Mouse (Mus musculus) ES-E14 (cell line): Measurements from ENCODE around the gene Rbfox1. TPM values are rescaled to one million over a fixed set of nuclear protein-coding genes. Genes with fewer than 3 reads are reported as not detected.

ENCODE experiments used
- DNase-seq: peaks from one replicate; pipeline ENCODE4 v3.0.0-alpha.2; 2013; ENCODE audit warnings: low read depth, low spot score
- H3K27ac ChIP-seq: 2 replicates; pipeline ENCODE4 v1.5.1; 2012; ENCODE audit warnings: low read depth, mild to moderate bottlenecking, low read length, moderate library complexity, mixed read lengths; ENCODE audit not compliant: poor library complexity, insufficient read depth, severe bottlenecking
- H3K36me3 ChIP-seq: 2 replicates; pipeline ENCODE4 v1.6.1; 2012; ENCODE audit warnings: mild to moderate bottlenecking, low read length, moderate library complexity, mixed read lengths; ENCODE audit not compliant: control insufficient read depth, poor library complexity, insufficient read depth, severe bottlenecking
- H3K4me1 ChIP-seq, 2 experiments: fragments of 150-350 bp in 1 of 2; sonication (generic) in 1 of 2; 2 replicates each; pipeline ENCODE4 v1.6.1; 2012; ENCODE audit warnings: low read length in 2 of 2, mild to moderate bottlenecking in 1 of 2, mixed read lengths in 1 of 2; ENCODE audit not compliant: control insufficient read depth in 2 of 2, insufficient read depth in 2 of 2, poor library complexity in 1 of 2
- H3K4me3 ChIP-seq, 2 experiments: fragments of 150-350 bp in 1 of 2; sonication (generic) in 1 of 2; 2 replicates each; pipeline ENCODE4 v1.5.1; 2012; ENCODE audit warnings: low read length in 2 of 2, low read depth in 1 of 2, mild to moderate bottlenecking in 1 of 2, mixed read lengths in 1 of 2; ENCODE audit not compliant: insufficient read depth in 1 of 2, poor library complexity in 1 of 2, severe bottlenecking in 1 of 2
- H3K9ac ChIP-seq: 2 replicates; pipeline ENCODE4 v1.6.1; 2012; ENCODE audit warnings: low read depth, mild to moderate bottlenecking, low read length, mixed read lengths; ENCODE audit not compliant: poor library complexity, insufficient read depth, severe bottlenecking
- H3K9me3 ChIP-seq: fragments of 150-350 bp; sonication (generic); 2 replicates; pipeline ENCODE4 v1.6.1; 2012; ENCODE audit warnings: low read depth, mild to moderate bottlenecking, low read length; ENCODE audit not compliant: control insufficient read depth, insufficient read depth
- CHD2 ChIP-seq: IDR thresholded peaks from 2 replicates; pipeline ENCODE4 v1.6.1; 2014; ENCODE audit warnings: mild to moderate bottlenecking, low read depth, low read length, inconsistent platforms
- HCFC1 ChIP-seq: IDR thresholded peaks from 2 replicates; pipeline ENCODE4 v1.6.1; 2012; ENCODE audit warnings: low read length, inconsistent platforms, borderline replicate concordance; ENCODE audit not compliant: insufficient read depth
- MAFK ChIP-seq: IDR thresholded peaks from 2 replicates; pipeline ENCODE4 v1.6.1; 2014; ENCODE audit warnings: mild to moderate bottlenecking, low read depth, low read length, inconsistent platforms; ENCODE audit not compliant: insufficient read depth
- ZC3H11A ChIP-seq: IDR thresholded peaks from 2 replicates; pipeline ENCODE4 v1.6.1; 2012; ENCODE audit warnings: low read depth, mild to moderate bottlenecking, inconsistent platforms, low read length, borderline replicate concordance
- ZNF384 ChIP-seq: IDR thresholded peaks from 2 replicates; pipeline ENCODE4 v1.6.1; 2012; ENCODE audit warnings: low read depth, low read length, inconsistent platforms
- in situ Hi-C, 2 experiments: fragments of 600-800 bp; cut with MboI; formaldehyde crosslinking; loops; one replicate each; pipeline ENCODE4 v1.15.1; 2025; ENCODE audit warnings: low sequenced_read_pairs in 2 of 2, inconsistent platforms in 1 of 2; ENCODE audit not compliant: unreplicated experiment in 2 of 2
- total RNA-seq: library from RNA; depleted of rRNA; stranded (reverse); fragments of 300-350 nt; gene quantifications from 2 replicates; pipeline ENCODE4 v1.2.3, GENCODE M21; 2012

The Rbfox1 gene
- total RNA-seq, 1 experiment, result 0.18 TPM

DNA sequence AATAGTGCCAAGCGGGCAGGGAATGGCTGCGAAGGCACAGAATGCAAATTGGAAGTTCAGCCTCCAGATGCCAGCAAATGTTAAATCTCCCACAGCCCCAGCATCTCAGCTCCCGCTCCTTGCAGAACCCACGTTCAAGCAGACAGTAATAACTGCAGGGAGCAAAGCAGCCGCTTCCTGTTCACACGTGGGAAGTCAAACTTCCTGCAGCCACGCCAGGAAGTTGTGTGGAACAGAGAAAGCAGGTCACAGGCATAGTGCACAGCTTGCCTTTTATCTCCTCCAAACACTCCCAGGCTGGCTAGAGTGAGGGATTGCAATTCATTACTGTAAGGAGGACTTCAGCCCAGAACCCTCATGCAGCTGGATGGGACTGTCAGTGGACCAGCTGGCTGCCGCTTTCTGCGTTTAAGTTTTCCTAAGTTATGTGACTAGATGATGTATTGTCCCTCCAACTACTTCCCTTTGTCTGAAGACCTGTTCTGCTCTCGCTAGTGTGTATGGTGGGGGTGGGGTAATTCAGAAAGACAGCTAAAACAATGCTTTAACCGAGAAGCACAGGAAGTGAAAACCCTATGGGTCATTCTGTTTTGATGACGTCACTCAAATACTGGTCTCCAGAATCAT is 1534.6 kb downstream of the Rbfox1 start:
- Histone ChIP-seq H3K9ac (no peak overlapping the region), H3K27ac (no peak overlapping the region), H3K9me3 (no peaks in the 10 kb centered on the region), H3K4me1 (peaks cover 2 to 4% of the 10 kb centered on the region in 2 experiments; a peak in 2 of 4 replicates), H3K36me3 (no peaks in the 10 kb centered on the region), H3K4me3 (no peak overlapping the region)
- TF ChIP-seq HCFC1 (no peak), MAFK (no peak), CHD2 (no peak), ZC3H11A (no peak), ZNF384 (no peak)
- in situ Hi-C loops, result no loop called here
- no peak for DNase-seq

GRCm38 (mm10) chr16:7425386-7426089 is 1540.4 kb downstream of the Rbfox1 start:
- Histone ChIP-seq H3K36me3 (no peaks in the 10 kb centered on the region), H3K4me1 (peaks cover 0 to 7% of the 10 kb centered on the region in 2 experiments; a peak in 3 of 4 replicates), H3K27ac (peak overlapping the region; percentile 86; the same call in 1 of the 2 replicates), H3K9me3 (no peaks in the 10 kb centered on the region), H3K9ac (no peak overlapping the region), H3K4me3 (no peak overlapping the region)
- in situ Hi-C loops, result no loop called here
- TF ChIP-seq CHD2, result peak; percentile 15; the same call in 1 of the 2 replicates
- TF ChIP-seq ZNF384, result no peak
- peak; percentile 59 for DNase-seq

GRCm38 (mm10) chr16:7433296-7433695 is 1548.1 kb downstream of the Rbfox1 start:
- Histone ChIP-seq H3K9ac (no peak overlapping the region), H3K4me1 (peaks cover 0 to 3% of the 10 kb centered on the region in 2 experiments; a peak in 1 of 4 replicates), H3K4me3 (no peak overlapping the region), H3K9me3 (no peaks in the 10 kb centered on the region), H3K36me3 (no peaks in the 10 kb centered on the region), H3K27ac (no peak overlapping the region)
- in situ Hi-C loops, result no loop called here
- TF ChIP-seq ZNF384 (no peak), ZC3H11A (no peak), MAFK (no peak), CHD2 (no peak), HCFC1 (no peak)
- DNase-seq, result no peak

DNA sequence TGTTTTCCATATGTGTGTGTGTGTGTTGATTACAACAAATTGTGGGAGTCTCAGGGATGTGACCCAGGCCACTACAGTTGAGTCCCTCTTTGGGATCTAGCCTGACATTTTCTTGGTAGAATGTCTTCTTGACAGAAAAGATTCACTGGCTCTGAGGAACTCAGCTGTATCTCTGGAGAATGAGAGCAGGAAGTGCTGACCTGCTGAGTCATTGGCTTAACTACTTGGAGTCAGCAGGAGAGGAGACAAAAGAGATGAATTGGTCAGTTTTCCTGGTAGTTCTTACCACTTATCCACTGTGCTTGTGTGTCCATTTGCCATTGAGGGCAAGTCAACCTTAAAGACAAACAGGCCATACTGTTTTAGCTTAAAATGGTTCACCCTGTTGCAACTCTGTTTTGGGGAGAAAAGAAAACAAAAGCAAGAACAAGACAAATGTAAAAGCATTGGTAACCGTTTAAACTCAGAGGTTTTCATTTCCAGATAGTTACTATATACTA is 1561.7 kb downstream of the Rbfox1 start:
- Histone ChIP-seq H3K4me1 (peaks cover 0 to 2% of the 10 kb centered on the region in 2 experiments; a peak in 1 of 4 replicates), H3K9ac (no peak overlapping the region), H3K4me3 (no peak overlapping the region), H3K27ac (no peak overlapping the region), H3K36me3 (no peaks in the 10 kb centered on the region), H3K9me3 (no peaks in the 10 kb centered on the region)
- in situ Hi-C loops, result no loop called here
- TF ChIP-seq CHD2 (no peak), MAFK (no peak), ZC3H11A (no peak), HCFC1 (no peak), ZNF384 (no peak)
- DNase-seq, result no peak
